Mouse (Mus musculus): ENCODE results near the gene Cdc42ep5. TPM values are rescaled to one million over a fixed set of nuclear protein-coding genes. Genes with fewer than 3 reads are reported as not detected.
A peak's percentile ranks its signal among the peaks of the same experiment; 100 is the strongest.

The Cdc42ep5 gene
- polyA plus RNA-seq, 1 experiment: 26.5 TPM

GRCm38 (mm10) chr7:4130686-4131452, 33.8 kb downstream of the Cdc42ep5 start:
- Histone ChIP-seq H3K27ac (ENCODE audit: insufficient read depth, low read length) (no peak overlapping the region), H3K4me1 (ENCODE audit: control insufficient read depth, insufficient read depth, low read length) (no peaks in the 10 kb centered on the region), H3K4me3 (ENCODE audit: insufficient read depth, low read length) (no peak overlapping the region)
- TF ChIP-seq POLR2A (IDR thresholded peaks at IDR 0.05; ENCODE audit: low read depth, low read length) (no peak), CTCF (IDR thresholded peaks at IDR 0.05; ENCODE audit: borderline replicate concordance, insufficient read depth, low read length) (peak; percentile 94)

- Histone ChIP-seq H3K27ac (ENCODE audit: insufficient read depth, low read length) (no peak overlapping the region), H3K4me3 (ENCODE audit: insufficient read depth, low read length) (no peak overlapping the region)
- no peak for TF ChIP-seq POLR2A (IDR thresholded peaks at IDR 0.05; ENCODE audit: low read depth, low read length)
- no peak for TF ChIP-seq CTCF (IDR thresholded peaks at IDR 0.05; ENCODE audit: borderline replicate concordance, insufficient read depth, low read length)
Measured at GRCm38 (mm10) chr7:4128860-4129259, 35.8 kb downstream of the Cdc42ep5 start.

GRCm38 (mm10) chr7:4127894-4128293, 36.8 kb downstream of the Cdc42ep5 start:
- no peak overlapping the region for H3K27ac ChIP-seq (ENCODE audit: insufficient read depth, low read length)
- no peak overlapping the region for H3K4me3 ChIP-seq (ENCODE audit: insufficient read depth, low read length)
- TF ChIP-seq CTCF (IDR thresholded peaks at IDR 0.05; ENCODE audit: borderline replicate concordance, insufficient read depth, low read length) (no peak), POLR2A (IDR thresholded peaks at IDR 0.05; ENCODE audit: low read depth, low read length) (no peak)
- no peaks in the 10 kb centered on the region for H3K4me1 ChIP-seq (ENCODE audit: control insufficient read depth, insufficient read depth, low read length)

More at GRCm38 (mm10) chr7:4128860-4129259, 35.8 kb downstream of the Cdc42ep5 start:
- no peaks in the 10 kb centered on the region for H3K4me1 ChIP-seq (ENCODE audit: control insufficient read depth, insufficient read depth, low read length)

GRCm38 (mm10) chr7:4126992-4127785, 37.5 kb downstream of the Cdc42ep5 start:
- Histone ChIP-seq H3K4me1 (ENCODE audit: control insufficient read depth, insufficient read depth, low read length) (no peaks in the 10 kb centered on the region), H3K27ac (ENCODE audit: insufficient read depth, low read length) (no peak overlapping the region), H3K4me3 (ENCODE audit: insufficient read depth, low read length) (no peak overlapping the region)
- TF ChIP-seq POLR2A (IDR thresholded peaks at IDR 0.05; ENCODE audit: low read depth, low read length) (no peak), CTCF (IDR thresholded peaks at IDR 0.05; ENCODE audit: borderline replicate concordance, insufficient read depth, low read length) (no peak)

GRCm38 (mm10) chr7:4125306-4125705, 39.4 kb downstream of the Cdc42ep5 start:
- no peak overlapping the region for H3K4me3 ChIP-seq (ENCODE audit: insufficient read depth, low read length)
- no peaks in the 10 kb centered on the region for H3K4me1 ChIP-seq (ENCODE audit: control insufficient read depth, insufficient read depth, low read length)
- no peak for TF ChIP-seq CTCF (IDR thresholded peaks at IDR 0.05; ENCODE audit: borderline replicate concordance, insufficient read depth, low read length)
- no peak for TF ChIP-seq POLR2A (IDR thresholded peaks at IDR 0.05; ENCODE audit: low read depth, low read length)
- H3K27ac ChIP-seq (ENCODE audit: insufficient read depth, low read length): no peak overlapping the region

- Histone ChIP-seq H3K4me3 (ENCODE audit: insufficient read depth, low read length) (no peak overlapping the region), H3K27ac (ENCODE audit: insufficient read depth, low read length) (no peak overlapping the region), H3K4me1 (ENCODE audit: control insufficient read depth, insufficient read depth, low read length) (no peaks in the 10 kb centered on the region)
- no peak for TF ChIP-seq POLR2A (IDR thresholded peaks at IDR 0.05; ENCODE audit: low read depth, low read length)
- TF ChIP-seq CTCF (IDR thresholded peaks at IDR 0.05; ENCODE audit: borderline replicate concordance, insufficient read depth, low read length): no peak
Measured at GRCm38 (mm10) chr7:4124856-4125255, 39.8 kb downstream of the Cdc42ep5 start.

- TF ChIP-seq CTCF (IDR thresholded peaks at IDR 0.05; ENCODE audit: borderline replicate concordance, insufficient read depth, low read length) (no peak; the same call in 1 of the 2 replicates), POLR2A (IDR thresholded peaks at IDR 0.05; ENCODE audit: low read depth, low read length) (no peak)
- H3K27ac ChIP-seq (ENCODE audit: insufficient read depth, low read length): no peak overlapping the region
- H3K4me1 ChIP-seq (ENCODE audit: control insufficient read depth, insufficient read depth, low read length): no peaks in the 10 kb centered on the region
- H3K4me3 ChIP-seq (ENCODE audit: insufficient read depth, low read length): no peak overlapping the region
Measured at GRCm38 (mm10) chr7:4124315-4124759, 40.3 kb downstream of the Cdc42ep5 start.

GRCm38 (mm10) chr7:4123732-4124131, 40.9 kb downstream of the Cdc42ep5 start:
- Histone ChIP-seq H3K4me3 (ENCODE audit: insufficient read depth, low read length) (no peak overlapping the region), H3K27ac (ENCODE audit: insufficient read depth, low read length) (no peak overlapping the region), H3K4me1 (ENCODE audit: control insufficient read depth, insufficient read depth, low read length) (no peaks in the 10 kb centered on the region)
- TF ChIP-seq POLR2A (IDR thresholded peaks at IDR 0.05; ENCODE audit: low read depth, low read length): no peak
- no peak for TF ChIP-seq CTCF (IDR thresholded peaks at IDR 0.05; ENCODE audit: borderline replicate concordance, insufficient read depth, low read length)

GRCm38 (mm10) chr7:4122783-4123182, 41.9 kb downstream of the Cdc42ep5 start:
- Histone ChIP-seq H3K4me1 (ENCODE audit: control insufficient read depth, insufficient read depth, low read length) (no peaks in the 10 kb centered on the region), H3K4me3 (ENCODE audit: insufficient read depth, low read length) (no peak overlapping the region), H3K27ac (ENCODE audit: insufficient read depth, low read length) (no peak overlapping the region)
- TF ChIP-seq CTCF (IDR thresholded peaks at IDR 0.05; ENCODE audit: borderline replicate concordance, insufficient read depth, low read length) (no peak), POLR2A (IDR thresholded peaks at IDR 0.05; ENCODE audit: low read depth, low read length) (no peak)

All from embryonic fibroblast, embryonic 13.5 days (primary cell).